Mouse (Mus musculus): ENCODE data around the gene Ncor1. TPM values are rescaled to one million over a fixed set of nuclear protein-coding genes. Genes with fewer than 3 reads are reported as not detected.
"Not testable (repeated sequence)": the region's sequence is repeated elsewhere in the genome, so short reads cannot be mapped to it uniquely, and the experiment has no call there.

Gene Ncor1
- polyA plus RNA-seq, 1 experiment from 2014 or later, result 177 TPM

DNA sequence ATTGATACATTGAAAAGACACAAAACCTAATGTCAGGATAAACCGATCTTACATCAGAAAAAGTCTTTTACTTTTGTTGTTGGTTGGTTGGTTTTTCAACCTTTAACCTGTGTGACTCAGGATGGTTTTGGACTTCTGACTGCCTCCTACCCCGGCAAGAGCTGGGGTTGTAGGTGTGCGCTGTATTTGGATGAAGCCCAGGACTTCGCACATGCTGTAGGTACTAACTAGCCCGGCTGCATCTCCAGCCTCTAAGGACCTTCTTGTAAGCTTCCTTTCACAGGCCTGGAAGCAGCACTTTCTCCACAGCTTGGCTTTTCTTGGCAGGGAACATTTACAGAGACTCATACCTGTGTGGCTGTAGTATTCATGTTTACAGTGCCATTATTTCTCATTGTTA, 15.2 kb upstream of the Ncor1 start:
- Histone ChIP-seq H3K4me3 (ENCODE audit: low read depth, low read length) (no peak overlapping the region), H3K27me3 (ENCODE audit: insufficient read depth, low read length) (no peaks in the 10 kb centered on the region), H3K27ac (ENCODE audit: low read depth) (no peak overlapping the region), H3K4me1 (ENCODE audit: insufficient read depth) (no peaks in the 10 kb centered on the region), H3K36me3 (ENCODE audit: insufficient read depth) (no peaks in the 10 kb centered on the region), H3K9me3 (ENCODE audit: low read depth, low read length) (no peaks in the 10 kb centered on the region), H3K9ac (no peak overlapping the region), H3K4me2 (no peak overlapping the region)
- no peak for ATAC-seq (ENCODE audit: insufficient read depth)
- TF ChIP-seq CTCF (IDR thresholded peaks at IDR 0.05; ENCODE audit: low read depth), result no peak
- WGBS, result 87% methylated on average over 5 of the region's 5 CpGs
- DNase-seq, result no peak

DNA sequence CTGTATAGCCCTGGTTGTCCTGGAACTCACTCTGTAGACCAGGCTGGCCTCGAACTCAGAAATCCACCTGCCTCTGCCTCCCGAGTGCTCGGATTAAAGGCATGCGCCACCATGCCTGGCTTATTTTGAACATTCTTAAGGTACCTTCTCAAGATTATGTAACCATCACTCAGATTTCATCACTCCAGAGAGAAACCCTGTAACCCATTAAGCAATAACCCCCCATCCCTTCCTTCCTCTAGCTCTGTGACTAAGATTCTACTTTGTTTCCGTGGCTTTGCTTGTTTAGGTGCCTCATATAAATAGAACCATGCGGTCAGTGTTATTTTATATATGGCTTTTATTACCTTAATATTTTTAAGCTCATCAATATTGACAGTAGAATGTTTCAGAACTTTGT, 12.1 kb upstream of the Ncor1 start:
- Histone ChIP-seq H3K27ac (ENCODE audit: low read depth) (no peak overlapping the region), H3K4me3 (ENCODE audit: low read depth, low read length) (no peak overlapping the region), H3K9me3 (ENCODE audit: low read depth, low read length) (no peaks in the 10 kb centered on the region), H3K9ac (no peak overlapping the region), H3K27me3 (ENCODE audit: insufficient read depth, low read length) (no peaks in the 10 kb centered on the region), H3K36me3 (ENCODE audit: insufficient read depth) (no peaks in the 10 kb centered on the region), H3K4me1 (ENCODE audit: insufficient read depth) (no peaks in the 10 kb centered on the region), H3K4me2 (no peak overlapping the region)
- ATAC-seq (ENCODE audit: insufficient read depth) (no peak), DNase-seq (no peak)
- no peak for TF ChIP-seq CTCF (IDR thresholded peaks at IDR 0.05; ENCODE audit: low read depth)
- 93% methylated on average over 6 of the region's 6 CpGs for WGBS

DNA sequence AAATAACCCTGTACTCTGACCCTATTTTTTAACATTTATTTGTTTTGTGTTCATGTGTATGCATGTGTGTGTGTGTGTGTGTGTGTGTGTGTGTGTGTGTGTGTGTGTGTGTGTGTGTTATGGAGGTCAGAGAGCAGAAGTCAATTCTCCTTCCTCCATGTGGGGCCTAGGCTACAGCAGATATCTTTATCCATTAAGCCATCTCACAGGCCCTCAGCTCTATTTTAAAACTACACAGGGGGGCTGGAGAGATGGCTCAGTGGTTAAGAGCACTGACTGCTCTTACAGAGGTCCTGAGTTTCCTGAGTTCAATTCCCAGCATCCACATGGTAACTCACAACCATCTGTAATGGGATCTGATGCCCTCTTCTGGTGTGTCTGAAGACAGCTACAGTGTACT, 8.9 kb upstream of the Ncor1 start:
- H3K27ac ChIP-seq (ENCODE audit: low read depth); H3K4me3 ChIP-seq (ENCODE audit: low read depth, low read length); H3K27me3 ChIP-seq (ENCODE audit: insufficient read depth, low read length); DNase-seq; H3K9ac ChIP-seq; H3K4me2 ChIP-seq; H3K9me3 ChIP-seq (ENCODE audit: low read depth, low read length); H3K4me1 ChIP-seq (ENCODE audit: insufficient read depth); ATAC-seq (ENCODE audit: insufficient read depth); H3K36me3 ChIP-seq (ENCODE audit: insufficient read depth): not testable (repeated sequence)

DNA sequence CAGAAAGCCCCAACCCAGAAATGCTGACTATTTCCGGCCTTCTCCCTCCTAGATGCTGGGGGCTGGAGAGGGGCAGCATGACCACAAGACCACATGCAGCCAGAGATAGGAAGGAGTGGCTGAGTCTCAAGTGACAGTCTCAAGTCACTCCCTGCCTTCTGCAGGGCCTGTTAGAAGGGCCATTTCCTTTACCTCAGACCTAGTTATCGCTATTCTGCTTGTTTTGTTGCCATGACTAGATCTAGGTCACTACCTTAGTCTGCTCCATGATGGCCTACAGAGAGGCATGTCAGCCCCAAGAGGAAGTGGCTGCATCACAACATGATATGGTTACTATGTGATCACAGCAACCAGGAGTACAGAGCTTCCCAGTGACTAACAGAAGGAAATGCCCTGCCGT, 8.2 kb upstream of the Ncor1 start:
- no peak for TF ChIP-seq CTCF (IDR thresholded peaks at IDR 0.05; ENCODE audit: low read depth)
- no peak for DNase-seq
- no peak for ATAC-seq (ENCODE audit: insufficient read depth)
- Histone ChIP-seq H3K9me3 (ENCODE audit: low read depth, low read length) (no peaks in the 10 kb centered on the region), H3K36me3 (ENCODE audit: insufficient read depth) (no peaks in the 10 kb centered on the region), H3K4me2 (no peak overlapping the region), H3K27me3 (ENCODE audit: insufficient read depth, low read length) (no peaks in the 10 kb centered on the region), H3K4me1 (ENCODE audit: insufficient read depth) (no peaks in the 10 kb centered on the region), H3K27ac (ENCODE audit: low read depth) (no peak overlapping the region), H3K4me3 (ENCODE audit: low read depth, low read length) (no peak overlapping the region), H3K9ac (no peak overlapping the region)
- WGBS, result 81% methylated on average over 3 of the region's 3 CpGs

DNA sequence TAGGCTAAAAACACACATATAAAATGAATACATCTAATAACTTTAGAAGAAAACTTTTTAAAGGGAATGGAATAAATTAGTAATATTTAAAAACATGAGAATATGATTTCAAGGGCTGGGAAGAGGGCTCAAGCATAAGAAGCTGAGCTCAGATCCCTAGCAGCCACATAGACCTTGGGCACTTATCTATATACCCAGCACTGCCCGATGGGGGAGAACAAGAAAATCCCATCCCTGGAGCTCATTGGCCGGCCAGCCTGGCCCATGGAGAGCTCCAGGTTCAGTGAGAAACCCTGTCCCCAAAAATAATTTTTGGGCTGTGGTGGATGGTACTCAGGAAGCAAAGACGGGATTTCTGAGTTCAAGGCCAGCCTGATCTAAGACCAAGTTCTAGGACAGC, 7.5 kb upstream of the Ncor1 start:
- Histone ChIP-seq H3K9ac (no peak overlapping the region), H3K27ac (ENCODE audit: low read depth) (no peak overlapping the region), H3K4me1 (ENCODE audit: insufficient read depth) (no peaks in the 10 kb centered on the region), H3K27me3 (ENCODE audit: insufficient read depth, low read length) (no peaks in the 10 kb centered on the region), H3K9me3 (ENCODE audit: low read depth, low read length) (no peaks in the 10 kb centered on the region), H3K4me2 (no peak overlapping the region), H3K36me3 (ENCODE audit: insufficient read depth) (no peaks in the 10 kb centered on the region), H3K4me3 (ENCODE audit: low read depth, low read length) (no peak overlapping the region)
- DNase-seq (no peak), ATAC-seq (ENCODE audit: insufficient read depth) (no peak)
- 81% methylated on average over 3 of the region's 3 CpGs for WGBS
- no peak for TF ChIP-seq CTCF (IDR thresholded peaks at IDR 0.05; ENCODE audit: low read depth)

DNA sequence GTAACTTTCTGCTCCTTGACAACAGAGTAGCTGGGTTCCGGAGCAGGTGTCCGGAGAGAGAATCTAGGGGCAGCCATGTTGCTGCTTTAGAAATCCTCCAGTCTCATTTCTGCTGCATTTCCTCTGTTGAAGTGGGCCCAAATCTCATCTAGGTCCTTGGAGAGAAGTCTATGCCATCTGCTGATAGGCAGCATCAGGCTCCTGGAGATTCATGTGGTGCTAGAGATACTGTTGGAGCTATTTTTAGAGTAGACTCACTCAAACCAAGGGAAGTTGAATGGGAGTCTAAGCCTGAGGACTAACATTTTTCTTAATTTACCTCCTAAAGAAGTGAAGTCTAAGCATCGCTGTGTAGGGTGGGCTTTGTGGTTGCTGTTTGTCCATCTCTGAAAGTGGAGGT, 6.4 kb upstream of the Ncor1 start:
- no peaks in the 10 kb centered on the region for H3K36me3 ChIP-seq (ENCODE audit: insufficient read depth)
- H3K27me3 ChIP-seq (ENCODE audit: insufficient read depth, low read length), result no peaks in the 10 kb centered on the region
- no peak overlapping the region for H3K4me3 ChIP-seq (ENCODE audit: low read depth, low read length)
- DNase-seq, result no peak
- no peak overlapping the region for H3K27ac ChIP-seq (ENCODE audit: low read depth)
- no peak for TF ChIP-seq CTCF (IDR thresholded peaks at IDR 0.05; ENCODE audit: low read depth)
- no peak overlapping the region for H3K9ac ChIP-seq
- no peaks in the 10 kb centered on the region for H3K4me1 ChIP-seq (ENCODE audit: insufficient read depth)
- no peaks in the 10 kb centered on the region for H3K9me3 ChIP-seq (ENCODE audit: low read depth, low read length)
- ATAC-seq (ENCODE audit: insufficient read depth), result no peak
- 91% methylated on average over 3 of the region's 3 CpGs for WGBS
- no peak overlapping the region for H3K4me2 ChIP-seq

DNA sequence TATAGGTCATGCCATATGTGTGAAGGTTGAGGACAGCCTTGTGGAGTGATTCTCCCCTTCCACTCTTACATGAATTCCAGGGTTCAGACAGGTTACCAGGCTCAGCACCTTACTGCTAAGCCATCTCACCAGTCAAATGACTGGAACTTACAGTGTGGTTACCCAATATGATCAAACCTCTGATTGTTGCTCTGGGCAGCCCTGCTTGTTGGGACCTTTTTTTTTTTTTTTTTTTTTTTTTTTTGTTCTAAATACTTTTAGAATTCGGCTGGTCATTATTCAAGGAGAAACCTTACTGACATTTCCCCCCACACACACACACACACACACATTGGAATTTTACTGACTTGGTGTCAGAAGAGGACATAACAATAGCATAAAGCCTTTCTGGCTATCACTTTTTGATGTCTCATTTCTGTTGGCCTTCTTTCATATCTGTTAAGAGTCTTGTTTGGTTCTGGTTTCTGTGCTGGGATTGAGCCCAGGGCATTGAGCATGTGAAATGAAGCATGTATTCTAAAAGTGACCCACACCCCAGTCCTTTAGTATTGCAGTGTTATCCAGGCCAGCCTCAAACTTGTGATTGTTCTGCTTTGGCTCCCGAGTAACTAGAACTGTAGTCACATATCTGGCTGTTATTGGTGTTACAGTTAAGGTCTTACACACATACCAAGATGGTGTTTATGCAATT, 5.0 kb upstream of the Ncor1 start:
- no peak for ATAC-seq (ENCODE audit: insufficient read depth)
- H3K4me1 ChIP-seq (ENCODE audit: insufficient read depth), result no peaks in the 10 kb centered on the region
- 74% methylated on average over 2 of the region's 2 CpGs for WGBS
- H3K27me3 ChIP-seq (ENCODE audit: insufficient read depth, low read length), result no peaks in the 10 kb centered on the region
- no peaks in the 10 kb centered on the region for H3K36me3 ChIP-seq (ENCODE audit: insufficient read depth)
- no peak for TF ChIP-seq CTCF (IDR thresholded peaks at IDR 0.05; ENCODE audit: low read depth)
- H3K27ac ChIP-seq (ENCODE audit: low read depth), result no peak overlapping the region
- no peak overlapping the region for H3K9ac ChIP-seq
- H3K4me2 ChIP-seq, result no peak overlapping the region
- DNase-seq, result no peak
- no peak overlapping the region for H3K4me3 ChIP-seq (ENCODE audit: low read depth, low read length)
- no peaks in the 10 kb centered on the region for H3K9me3 ChIP-seq (ENCODE audit: low read depth, low read length)

DNA sequence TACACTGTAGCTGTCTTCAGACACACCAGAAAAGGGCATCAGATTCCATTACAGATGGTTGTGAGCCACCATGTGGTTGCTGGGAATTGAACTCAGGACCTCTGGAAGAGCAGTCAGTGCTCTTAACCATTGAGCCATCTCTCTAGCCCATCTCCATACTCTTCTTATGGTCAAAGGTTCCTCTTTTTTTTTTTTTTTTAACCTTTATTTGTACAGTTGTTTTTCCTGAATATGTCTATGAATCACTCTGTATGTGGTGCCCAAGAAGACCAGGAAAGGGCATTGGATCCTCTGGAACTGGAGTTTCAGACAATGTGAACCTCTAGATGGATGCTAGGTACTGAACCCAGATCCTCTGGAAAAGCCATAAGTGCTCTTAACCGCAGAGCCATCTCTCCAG, 4.2 kb upstream of the Ncor1 start:
- ATAC-seq (ENCODE audit: insufficient read depth); DNase-seq; H3K36me3 ChIP-seq (ENCODE audit: insufficient read depth); H3K27ac ChIP-seq (ENCODE audit: low read depth); H3K4me1 ChIP-seq (ENCODE audit: insufficient read depth); H3K27me3 ChIP-seq (ENCODE audit: insufficient read depth, low read length); H3K4me3 ChIP-seq (ENCODE audit: low read depth, low read length); H3K4me2 ChIP-seq; H3K9ac ChIP-seq; H3K9me3 ChIP-seq (ENCODE audit: low read depth, low read length): not testable (repeated sequence)
- 87% methylated on average over 1 of the region's 1 CpGs for WGBS
